Mouse (Mus musculus): ENCODE data around the gene Usp21. TPM values are rescaled to one million over a fixed set of nuclear protein-coding genes. Genes with fewer than 3 reads are reported as not detected.

Usp21 gene
- polyA plus RNA-seq, 1 experiment from 2014 or later, result 110 TPM

GRCm38 (mm10) chr1:171281528-171281923 lies 6.3 kb downstream of the Usp21 start:
- under 1% methylated on average over 10 of the region's 10 CpGs for WGBS
- Histone ChIP-seq H3K27ac (ENCODE audit: low read depth, low read length) (peak overlapping the region; percentile 68), H3K36me3 (ENCODE audit: control insufficient read depth, insufficient read depth, low read length) (peaks cover 5% of the 10 kb centered on the region; the same call in 1 of the 2 replicates), H3K4me1 (replicated peaks; ENCODE audit: control insufficient read depth, insufficient read depth, low read length) (peaks cover 11% of the 10 kb centered on the region; the same call in 1 of the 2 replicates), H3K9me3 (ENCODE audit: control insufficient read depth, low read length) (no peaks in the 10 kb centered on the region), H3K9ac (ENCODE audit: low read length) (peak overlapping the region; percentile 61), H3K4me3 (ENCODE audit: low read depth, low read length) (peak overlapping the region; percentile 65), H3K4me2 (ENCODE audit: low read depth, low read length, severe bottlenecking) (peak overlapping the region; percentile 88), H3K27me3 (ENCODE audit: control insufficient read depth, insufficient read depth, low read length) (no peaks in the 10 kb centered on the region)
- peak; percentile 81 for DNase-seq (ENCODE audit: low spot score)
- peak; percentile 42 for ATAC-seq (replicated peaks; ENCODE audit: low FRiP score)

GRCm38 (mm10) chr1:171280916-171281527 lies 6.8 kb downstream of the Usp21 start, which contains the start of gene Ppox:
Gene Ppox, minus strand, starts transcription at chr1:171281186.
- peak within 1 kb of the TSS; percentile 77 for H3K9ac ChIP-seq (ENCODE audit: low read length)
- peaks cover 11% of the 10 kb centered on the region; the same call in 1 of the 2 replicates for H3K4me1 ChIP-seq (replicated peaks; ENCODE audit: control insufficient read depth, insufficient read depth, low read length)
- peak within 1 kb of the TSS; percentile 68 for H3K27ac ChIP-seq (ENCODE audit: low read depth, low read length)
- peak; percentile 90 for DNase-seq (ENCODE audit: low spot score)
- ATAC-seq (replicated peaks; ENCODE audit: low FRiP score), result peak; percentile 99
- peaks cover 7% of the 10 kb centered on the region; the same call in 1 of the 2 replicates for H3K36me3 ChIP-seq (ENCODE audit: control insufficient read depth, insufficient read depth, low read length)
- H3K27me3 ChIP-seq (ENCODE audit: control insufficient read depth, insufficient read depth, low read length), result no peaks in the 10 kb centered on the region
- H3K4me2 ChIP-seq (ENCODE audit: low read depth, low read length, severe bottlenecking), result peak within 1 kb of the TSS; percentile 88
- WGBS, result under 1% methylated on average over 26 of the region's 26 CpGs
- no peaks in the 10 kb centered on the region for H3K9me3 ChIP-seq (ENCODE audit: control insufficient read depth, low read length)
- peak within 1 kb of the TSS; percentile 65 for H3K4me3 ChIP-seq (ENCODE audit: low read depth, low read length)

GRCm38 (mm10) chr1:171280250-171280915 lies 7.4 kb downstream of the Usp21 start:
- H3K4me1 ChIP-seq (replicated peaks; ENCODE audit: control insufficient read depth, insufficient read depth, low read length), result peaks cover 11% of the 10 kb centered on the region; the same call in 1 of the 2 replicates
- H3K4me2 ChIP-seq (ENCODE audit: low read depth, low read length, severe bottlenecking), result peak overlapping the region; percentile 88
- H3K27me3 ChIP-seq (ENCODE audit: control insufficient read depth, insufficient read depth, low read length), result no peaks in the 10 kb centered on the region
- peak overlapping the region; percentile 77 for H3K9ac ChIP-seq (ENCODE audit: low read length)
- H3K36me3 ChIP-seq (ENCODE audit: control insufficient read depth, insufficient read depth, low read length), result peaks cover 10% of the 10 kb centered on the region; the same call in 1 of the 2 replicates
- H3K9me3 ChIP-seq (ENCODE audit: control insufficient read depth, low read length), result no peaks in the 10 kb centered on the region
- no peak overlapping the region for H3K27ac ChIP-seq (ENCODE audit: low read depth, low read length)
- ATAC-seq (replicated peaks; ENCODE audit: low FRiP score) (peak; percentile 4; the same call in 1 of the 2 replicates), DNase-seq (ENCODE audit: low spot score) (peak; percentile 53)
- peak overlapping the region; percentile 65 for H3K4me3 ChIP-seq (ENCODE audit: low read depth, low read length)
- 1% methylated on average over 25 of the region's 25 CpGs for WGBS

GRCm38 (mm10) chr1:171279721-171280120 lies 8.1 kb downstream of the Usp21 start:
- no peak overlapping the region for H3K27ac ChIP-seq (ENCODE audit: low read depth, low read length)
- WGBS, result 49% methylated on average over 5 of the region's 5 CpGs
- peak overlapping the region; percentile 88 for H3K4me2 ChIP-seq (ENCODE audit: low read depth, low read length, severe bottlenecking)
- H3K4me1 ChIP-seq (replicated peaks; ENCODE audit: control insufficient read depth, insufficient read depth, low read length), result peaks cover 11% of the 10 kb centered on the region; the same call in 1 of the 2 replicates
- peaks cover 10% of the 10 kb centered on the region; the same call in 1 of the 2 replicates for H3K36me3 ChIP-seq (ENCODE audit: control insufficient read depth, insufficient read depth, low read length)
- H3K9ac ChIP-seq (ENCODE audit: low read length), result peak overlapping the region; percentile 77
- H3K9me3 ChIP-seq (ENCODE audit: control insufficient read depth, low read length), result no peaks in the 10 kb centered on the region
- peak overlapping the region; percentile 65 for H3K4me3 ChIP-seq (ENCODE audit: low read depth, low read length)
- ATAC-seq (replicated peaks; ENCODE audit: low FRiP score) (no peak), DNase-seq (ENCODE audit: low spot score) (no peak)
- no peaks in the 10 kb centered on the region for H3K27me3 ChIP-seq (ENCODE audit: control insufficient read depth, insufficient read depth, low read length)

- ATAC-seq (replicated peaks; ENCODE audit: low FRiP score) (no peak), DNase-seq (ENCODE audit: low spot score) (peak; percentile 47)
- Histone ChIP-seq H3K9me3 (ENCODE audit: control insufficient read depth, low read length) (no peaks in the 10 kb centered on the region), H3K27ac (ENCODE audit: low read depth, low read length) (no peak overlapping the region), H3K4me1 (replicated peaks; ENCODE audit: control insufficient read depth, insufficient read depth, low read length) (peaks cover 11% of the 10 kb centered on the region; the same call in 1 of the 2 replicates), H3K4me3 (ENCODE audit: low read depth, low read length) (no peak overlapping the region), H3K4me2 (ENCODE audit: low read depth, low read length, severe bottlenecking) (peak overlapping the region; percentile 88; the same call in 1 of the 2 replicates), H3K9ac (ENCODE audit: low read length) (no peak overlapping the region), H3K27me3 (ENCODE audit: control insufficient read depth, insufficient read depth, low read length) (no peaks in the 10 kb centered on the region), H3K36me3 (ENCODE audit: control insufficient read depth, insufficient read depth, low read length) (peaks cover 10% of the 10 kb centered on the region; the same call in 1 of the 2 replicates)
- WGBS, result 94% methylated on average over 14 of the region's 14 CpGs
These were observed 8.6 kb downstream of the Usp21 start for GRCm38 (mm10) chr1:171279012-171279705.

GRCm38 (mm10) chr1:171278436-171278835 lies 9.4 kb downstream of the Usp21 start:
- H3K9me3 ChIP-seq (ENCODE audit: control insufficient read depth, low read length), result no peaks in the 10 kb centered on the region
- H3K4me3 ChIP-seq (ENCODE audit: low read depth, low read length), result no peak overlapping the region
- H3K9ac ChIP-seq (ENCODE audit: low read length), result no peak overlapping the region
- H3K36me3 ChIP-seq (ENCODE audit: control insufficient read depth, insufficient read depth, low read length), result peaks cover 10% of the 10 kb centered on the region; the same call in 1 of the 2 replicates
- H3K27ac ChIP-seq (ENCODE audit: low read depth, low read length), result no peak overlapping the region
- H3K27me3 ChIP-seq (ENCODE audit: control insufficient read depth, insufficient read depth, low read length), result no peaks in the 10 kb centered on the region
- no peak overlapping the region for H3K4me2 ChIP-seq (ENCODE audit: low read depth, low read length, severe bottlenecking)
- DNase-seq (ENCODE audit: low spot score), result peak; percentile 43
- peaks cover 11% of the 10 kb centered on the region; the same call in 1 of the 2 replicates for H3K4me1 ChIP-seq (replicated peaks; ENCODE audit: control insufficient read depth, insufficient read depth, low read length)
- no peak for ATAC-seq (replicated peaks; ENCODE audit: low FRiP score)
- 98% methylated on average over 8 of the region's 8 CpGs for WGBS

- 87% methylated on average over 10 of the region's 10 CpGs for WGBS
- no peaks in the 10 kb centered on the region for H3K27me3 ChIP-seq (ENCODE audit: control insufficient read depth, insufficient read depth, low read length)
- H3K4me2 ChIP-seq (ENCODE audit: low read depth, low read length, severe bottlenecking), result no peak overlapping the region
- H3K9me3 ChIP-seq (ENCODE audit: control insufficient read depth, low read length), result no peaks in the 10 kb centered on the region
- DNase-seq (ENCODE audit: low spot score) (peak; percentile 33), ATAC-seq (replicated peaks; ENCODE audit: low FRiP score) (no peak)
- H3K9ac ChIP-seq (ENCODE audit: low read length), result no peak overlapping the region
- peaks cover 10% of the 10 kb centered on the region; the same call in 1 of the 2 replicates for H3K36me3 ChIP-seq (ENCODE audit: control insufficient read depth, insufficient read depth, low read length)
- H3K27ac ChIP-seq (ENCODE audit: low read depth, low read length), result no peak overlapping the region
- no peak overlapping the region for H3K4me3 ChIP-seq (ENCODE audit: low read depth, low read length)
- H3K4me1 ChIP-seq (replicated peaks; ENCODE audit: control insufficient read depth, insufficient read depth, low read length), result peaks cover 11% of the 10 kb centered on the region; the same call in 1 of the 2 replicates
These were observed 10.1 kb downstream of the Usp21 start for GRCm38 (mm10) chr1:171277736-171278135.

- peaks cover 10% of the 10 kb centered on the region; the same call in 1 of the 2 replicates for H3K4me1 ChIP-seq (replicated peaks; ENCODE audit: control insufficient read depth, insufficient read depth, low read length)
- DNase-seq (ENCODE audit: low spot score), result peak; percentile 39
- H3K27ac ChIP-seq (ENCODE audit: low read depth, low read length), result no peak overlapping the region
- H3K4me2 ChIP-seq (ENCODE audit: low read depth, low read length, severe bottlenecking), result no peak overlapping the region
- no peaks in the 10 kb centered on the region for H3K27me3 ChIP-seq (ENCODE audit: control insufficient read depth, insufficient read depth, low read length)
- H3K36me3 ChIP-seq (ENCODE audit: control insufficient read depth, insufficient read depth, low read length), result peaks cover 10% of the 10 kb centered on the region; the same call in 1 of the 2 replicates
- ATAC-seq (replicated peaks; ENCODE audit: low FRiP score), result no peak
- 92% methylated on average over 14 of the region's 14 CpGs for WGBS
- no peak overlapping the region for H3K4me3 ChIP-seq (ENCODE audit: low read depth, low read length)
- H3K9ac ChIP-seq (ENCODE audit: low read length), result no peak overlapping the region
- no peaks in the 10 kb centered on the region for H3K9me3 ChIP-seq (ENCODE audit: control insufficient read depth, low read length)
These were observed 11.6 kb downstream of the Usp21 start for GRCm38 (mm10) chr1:171276110-171276748.
